ENCODE assay signal across 12 mouse cellular contexts in genomic region chr19:22962001-22962708, GRCm38 (mm10).
DNase-seq lines count a peak whose midpoint lies in the region; ATAC-seq and TF ChIP-seq lines count a peak whose summit lies in the region.
"Had no signal": no experiment of that assay in that cellular context is flagged by ENCODE, and none has a peak within 500 bp of the region (broad histone marks: within the 10 kb centered on the region; RNA-seq: fewer than 3 reads in every experiment).

No protein-coding gene starts in this region.

- H3K27ac ChIP-seq in forebrain, embryonic 11.5 days (ENCODE audit: low read depth, low read length) = no peak overlapping the region
- H3K27ac ChIP-seq in forebrain, embryonic 10.5 days = no peak overlapping the region
- peak overlapping the region; percentile 79 for H3K27ac ChIP-seq in layer of hippocampus, adult 2 months
- H3K27ac ChIP-seq in midbrain, embryonic 14.5 days (replicated peaks; ENCODE audit: low read depth, low read length) = no peak overlapping the region
- H3K27ac ChIP-seq: hindbrain, embryonic 15.5 days; liver, embryonic 15.5 days had no signal

- ATAC-seq in forebrain, embryonic 11.5 days (replicated peaks; ENCODE audit: low FRiP score) = peak; percentile 61
- no peak for ATAC-seq in midbrain, embryonic 14.5 days (ENCODE audit: low FRiP score, low TSS enrichment)

- no peaks in the 10 kb centered on the region for H3K36me3 ChIP-seq in forebrain, embryonic 11.5 days (ENCODE audit: control insufficient read depth, insufficient read depth, low read length)
- H3K36me3 ChIP-seq in forebrain, embryonic 10.5 days (replicated peaks) = no peaks in the 10 kb centered on the region
- no peaks in the 10 kb centered on the region for H3K36me3 ChIP-seq in midbrain, embryonic 14.5 days (ENCODE audit: control insufficient read depth, insufficient read depth, low read length)
- H3K36me3 ChIP-seq: hindbrain, embryonic 15.5 days; liver, embryonic 15.5 days had no signal

- DNase-seq in forebrain, embryonic 11.5 days (ENCODE audit: low spot score) = no peak
- no peak for DNase-seq in forebrain, embryonic 10.5 days (ENCODE audit: extremely low spot score, low spot score)
- no peak for DNase-seq in layer of hippocampus, adult 2 months (ENCODE audit: low spot score in 2 of 2)
- no peak for DNase-seq in layer of hippocampus, adult 11-12 months (ENCODE audit: low spot score)
- DNase-seq in ZHBTc4 (ENCODE audit: low read depth, low spot score) = peak; percentile 42
- DNase-seq in midbrain, embryonic 14.5 days = peak; percentile 38
- DNase-seq in T-cell, adult 2 months (ENCODE audit: low spot score) = no peak
- DNase-seq in ovary, postnatal 36 days (ENCODE audit: low spot score) = no peak
- DNase-seq: gastrocnemius, postnatal 25 days; kidney, postnatal 25 days had no signal

- no peaks in the 10 kb centered on the region for H3K9me3 ChIP-seq in forebrain, embryonic 11.5 days (ENCODE audit: control insufficient read depth, low read length)
- H3K9me3 ChIP-seq in forebrain, embryonic 10.5 days = no peaks in the 10 kb centered on the region
- H3K9me3 ChIP-seq in midbrain, embryonic 14.5 days (ENCODE audit: control insufficient read depth, low read length) = no peaks in the 10 kb centered on the region
- H3K9me3 ChIP-seq: hindbrain, embryonic 15.5 days; liver, embryonic 15.5 days had no signal

- no peak overlapping the region for H3K4me3 ChIP-seq in forebrain, embryonic 11.5 days (ENCODE audit: low read depth, low read length)
- H3K4me3 ChIP-seq in forebrain, embryonic 10.5 days = no peak overlapping the region
- no peak overlapping the region for H3K4me3 ChIP-seq in layer of hippocampus, adult 2 months
- no peak overlapping the region for H3K4me3 ChIP-seq in midbrain, embryonic 14.5 days (replicated peaks; ENCODE audit: low read depth, low read length)
- H3K4me3 ChIP-seq: hindbrain, embryonic 15.5 days; liver, embryonic 15.5 days had no signal

- H3K4me1 ChIP-seq in forebrain, embryonic 11.5 days (replicated peaks; ENCODE audit: control insufficient read depth, insufficient read depth, low read length) = peaks cover 2% of the 10 kb centered on the region; the same call in 1 of the 2 replicates
- peaks cover 24% of the 10 kb centered on the region for H3K4me1 ChIP-seq in forebrain, embryonic 10.5 days
- H3K4me1 ChIP-seq in midbrain, embryonic 14.5 days (ENCODE audit: control insufficient read depth, insufficient read depth, low read length) = peaks cover 8% of the 10 kb centered on the region; the same call in 1 of the 2 replicates
- H3K4me1 ChIP-seq: liver, embryonic 15.5 days had no signal

- H3K9ac ChIP-seq in forebrain, embryonic 11.5 days (ENCODE audit: low read length) = no peak overlapping the region
- H3K9ac ChIP-seq in midbrain, embryonic 14.5 days (replicated peaks; ENCODE audit: low read length) = no peak overlapping the region
- H3K9ac ChIP-seq: hindbrain, embryonic 15.5 days; liver, embryonic 15.5 days had no signal

- no peak overlapping the region for H3K4me2 ChIP-seq in forebrain, embryonic 11.5 days (ENCODE audit: low read depth, low read length, severe bottlenecking)
- no peak overlapping the region for H3K4me2 ChIP-seq in midbrain, embryonic 14.5 days (ENCODE audit: low read length)
- H3K4me2 ChIP-seq: hindbrain, embryonic 15.5 days; liver, embryonic 15.5 days had no signal

- H3K27me3 ChIP-seq in forebrain, embryonic 11.5 days (ENCODE audit: control insufficient read depth, insufficient read depth, low read length) = no peaks in the 10 kb centered on the region
- no peaks in the 10 kb centered on the region for H3K27me3 ChIP-seq in forebrain, embryonic 10.5 days (ENCODE audit: poor library complexity, severe bottlenecking)
- H3K27me3 ChIP-seq in midbrain, embryonic 14.5 days (ENCODE audit: control insufficient read depth, insufficient read depth, low read length) = no peaks in the 10 kb centered on the region
- H3K27me3 ChIP-seq: hindbrain, embryonic 15.5 days; liver, embryonic 15.5 days had no signal

- peak; percentile 49 for TF ChIP-seq CTCF in layer of hippocampus, adult 2 months (conservative IDR thresholded peaks at IDR 0.05)

- 38% methylated on average over 12 of the region's 12 CpGs for WGBS in forebrain, embryonic 11.5 days
- WGBS in forebrain, embryonic 10.5 days = 45% methylated on average over 12 of the region's 12 CpGs
- 38% methylated on average over 12 of the region's 12 CpGs for WGBS in midbrain, embryonic 14.5 days

Comparison
In these comparisons a context has a peak if more than half of its experiments do, and no peak if none do; other contexts are left out.
1. DNase-seq: peak in ZHBTc4 (single experiment) and midbrain, embryonic 14.5 days (single experiment); none in forebrain, embryonic 11.5 days (single experiment), forebrain, embryonic 10.5 days (single experiment), layer of hippocampus, adult 2 months (0 of 2), layer of hippocampus, adult 11-12 months (single experiment), T-cell, adult 2 months (single experiment) and ovary, postnatal 36 days (single experiment).